Mouse (Mus musculus) megakaryocyte-erythroid progenitor cell, adult 5-6 weeks (primary cell): Measurements from ENCODE around the gene Slc12a1. TPM values are rescaled to one million over a fixed set of nuclear protein-coding genes. Genes with fewer than 3 reads are reported as not detected.

Source experiments
- ATAC-seq: replicated peaks from 2 replicates; pipeline ENCODE4 v1.8.0; 2016; ENCODE audit warnings: mild to moderate bottlenecking, inconsistent platforms; ENCODE audit not compliant: severe bottlenecking, poor library complexity, low FRiP score, low TSS enrichment
- total RNA-seq, 2 experiments: library from RNA; stranded (forward) in 1 of 2; stranded (reverse) in 1 of 2; fragments of 200-1000, 215-1000 nt in 1 of 2; fragments of >200 nt in 1 of 2; fragmentation: Nextera tagmentation in 1 of 2; gene quantifications; 2 replicates each; pipeline ENCODE4 v1.2.3; 2014 to 2017

The Slc12a1 gene
- total RNA-seq, 2 experiments from 2014 or later: 0.22 TPM; not detected in 1

GRCm38 (mm10) chr2:125192905-125193304 lies 40.6 kb downstream of the Slc12a1 start:
- no peak for ATAC-seq

- ATAC-seq: no peak
Observed at GRCm38 (mm10) chr2:125196771-125197170, 44.5 kb downstream of the Slc12a1 start.

- no peak for ATAC-seq
Observed at GRCm38 (mm10) chr2:125208894-125209596, 56.7 kb downstream of the Slc12a1 start.

GRCm38 (mm10) chr2:125211831-125212510 lies 59.7 kb downstream of the Slc12a1 start:
- ATAC-seq: no peak

- peak; percentile 92 for ATAC-seq
Observed at GRCm38 (mm10) chr2:125214592-125214991, 62.3 kb downstream of the Slc12a1 start.

GRCm38 (mm10) chr2:125217286-125217685 lies 65.0 kb downstream of the Slc12a1 start:
- no peak for ATAC-seq

- ATAC-seq: no peak
Observed at GRCm38 (mm10) chr2:125218566-125218965, 66.3 kb downstream of the Slc12a1 start.

- ATAC-seq: no peak
Observed at GRCm38 (mm10) chr2:125219268-125219667, 67.0 kb downstream of the Slc12a1 start.

GRCm38 (mm10) chr2:125221673-125222072 lies 69.4 kb downstream of the Slc12a1 start:
- ATAC-seq: peak; percentile 52; the same call in 1 of the 2 replicates

GRCm38 (mm10) chr2:125228472-125229409 lies 76.4 kb downstream of the Slc12a1 start:
- ATAC-seq: peak; percentile 79

GRCm38 (mm10) chr2:125232183-125232582 lies 79.9 kb downstream of the Slc12a1 start:
- peak; percentile 49; the same call in 1 of the 2 replicates for ATAC-seq

GRCm38 (mm10) chr2:125233537-125233936 lies 81.2 kb downstream of the Slc12a1 start:
- ATAC-seq: no peak

- ATAC-seq: no peak
Observed at GRCm38 (mm10) chr2:125234049-125234448, 81.7 kb downstream of the Slc12a1 start.

GRCm38 (mm10) chr2:125245545-125246285 lies 93.4 kb downstream of the Slc12a1 start:
- no peak for ATAC-seq

GRCm38 (mm10) chr2:125246669-125247068 lies 94.4 kb downstream of the Slc12a1 start:
- no peak for ATAC-seq

- ATAC-seq: peak; percentile 86
Observed at GRCm38 (mm10) chr2:125247108-125247961, 95.0 kb downstream of the Slc12a1 start, which contains the start of gene Dut. TSS of gene Dut (plus strand) at chr2:125247190.

- no peak for ATAC-seq
Observed at GRCm38 (mm10) chr2:125247962-125248235, 95.6 kb downstream of the Slc12a1 start.

- no peak for ATAC-seq
Observed at GRCm38 (mm10) chr2:125248256-125248655, 96.0 kb downstream of the Slc12a1 start.
